Mouse (Mus musculus) cerebellum, adult 2 months (tissue): ENCODE results near the gene Evx1. TPM values are rescaled to one million over a fixed set of nuclear protein-coding genes. Genes with fewer than 3 reads are reported as not detected.
A peak's percentile ranks its signal among the peaks of the same experiment; 100 is the strongest.

ENCODE experiments used
- DNase-seq, 2 experiments: peaks; one replicate each; pipeline ENCODE4 v3.0.0; 2021
- H3K27ac ChIP-seq: fragments of 200-500 bp; 2 replicates; pipeline ENCODE4 v1.5.1; 2012; ENCODE audit warnings: low read length, control low read depth, inconsistent platforms; ENCODE audit not compliant: insufficient read depth
- H3K27me3 ChIP-seq: fragments of 200-500 bp; 2 replicates; pipeline ENCODE4 v1.6.1; 2012; ENCODE audit warnings: inconsistent platforms, mild to moderate bottlenecking, low read length, moderate library complexity; ENCODE audit not compliant: control insufficient read depth, insufficient read depth
- H3K4me1 ChIP-seq: fragments of 200-500 bp; 2 replicates; pipeline ENCODE4 v1.6.1; 2011; ENCODE audit warnings: low read length; ENCODE audit not compliant: control insufficient read depth, insufficient read depth
- H3K4me3 ChIP-seq: fragments of 200-500 bp; replicated peaks from 2 replicates; pipeline ENCODE3; 2011; ENCODE audit warnings: mild to moderate bottlenecking, low read depth, low read length, control low read depth; ENCODE audit not compliant: insufficient read depth
- CTCF ChIP-seq: fragments of 200-500 bp; IDR thresholded peaks from 2 replicates; pipeline ENCODE4 v1.5.1; 2011; ENCODE audit warnings: low read depth, mild to moderate bottlenecking, control low read depth, low read length, moderate library complexity, borderline replicate concordance; ENCODE audit not compliant: insufficient read depth
- POLR2A ChIP-seq: fragments of 200-500 bp; IDR thresholded peaks from 2 replicates; pipeline ENCODE4 v1.6.1; 2011; ENCODE audit warnings: low read length, control low read depth, borderline replicate concordance; ENCODE audit not compliant: insufficient read depth
- WGBS: fragments of 180-500 bp; shearing (Covaris S2); methylation state at CpG from one replicate; pipeline ENCODE4 v1.1.7; 2018; 5-methylcytosine and 5-hydroxymethylcytosine counted together
- polyA plus RNA-seq: library from polyadenylated mRNA; depleted of rRNA; stranded (reverse); fragments of >200 nt; gene quantifications from 2 replicates; pipeline ENCODE4 v1.2.3, GENCODE M21; 2012

Evx1 gene
- polyA plus RNA-seq, 1 experiment = 0.84 TPM

DNA sequence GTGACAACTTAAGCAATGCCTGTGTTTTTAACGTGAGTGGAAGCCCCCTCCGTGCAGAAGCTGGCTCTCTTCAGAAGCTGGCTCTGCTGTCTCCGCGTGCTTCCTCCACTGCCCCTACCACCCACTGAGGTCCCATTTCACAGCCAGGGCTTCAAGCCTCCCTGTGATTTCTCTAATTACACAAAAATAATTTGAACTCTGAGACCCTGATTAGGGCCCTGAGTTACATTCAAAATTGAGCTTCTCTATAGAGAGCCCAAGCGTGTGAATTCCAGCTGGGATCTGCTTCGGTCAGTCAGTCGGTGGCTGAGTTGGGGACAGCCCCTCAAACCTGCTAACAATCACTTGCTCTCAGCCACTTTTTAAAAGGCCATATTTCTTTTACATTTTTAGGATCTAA lies 45.0 kb upstream of the Evx1 start:
- 4% methylated on average over 7 of the region's 7 CpGs for WGBS
- TF ChIP-seq CTCF (no peak), POLR2A (no peak)
- Histone ChIP-seq H3K4me1 (no peaks in the 10 kb centered on the region), H3K27ac (no peak overlapping the region), H3K27me3 (peaks cover 21% of the 10 kb centered on the region; the same call in 1 of the 2 replicates), H3K4me3 (no peak overlapping the region)
- no peak for DNase-seq

DNA sequence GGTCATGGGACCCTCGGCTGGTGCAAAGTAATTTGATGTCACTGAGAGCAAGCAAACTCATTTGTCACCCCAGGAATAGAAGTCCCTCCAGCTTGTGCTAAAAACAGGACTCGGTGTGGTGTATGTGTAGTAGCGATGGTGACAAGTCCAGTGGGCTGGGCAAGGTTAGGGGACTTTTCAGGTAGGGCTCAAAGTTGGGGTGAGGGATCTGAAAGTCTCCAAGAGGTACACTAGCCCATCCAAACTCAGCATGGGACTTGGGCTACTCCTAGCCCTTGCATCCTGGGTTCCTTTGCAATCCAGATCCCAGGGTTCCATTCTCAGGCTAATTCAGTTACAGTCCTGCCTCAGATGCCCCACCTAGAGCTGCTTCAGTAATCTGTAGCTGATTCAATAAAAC lies 44.5 kb upstream of the Evx1 start:
- WGBS = 4% methylated on average over 3 of the region's 3 CpGs

DNA sequence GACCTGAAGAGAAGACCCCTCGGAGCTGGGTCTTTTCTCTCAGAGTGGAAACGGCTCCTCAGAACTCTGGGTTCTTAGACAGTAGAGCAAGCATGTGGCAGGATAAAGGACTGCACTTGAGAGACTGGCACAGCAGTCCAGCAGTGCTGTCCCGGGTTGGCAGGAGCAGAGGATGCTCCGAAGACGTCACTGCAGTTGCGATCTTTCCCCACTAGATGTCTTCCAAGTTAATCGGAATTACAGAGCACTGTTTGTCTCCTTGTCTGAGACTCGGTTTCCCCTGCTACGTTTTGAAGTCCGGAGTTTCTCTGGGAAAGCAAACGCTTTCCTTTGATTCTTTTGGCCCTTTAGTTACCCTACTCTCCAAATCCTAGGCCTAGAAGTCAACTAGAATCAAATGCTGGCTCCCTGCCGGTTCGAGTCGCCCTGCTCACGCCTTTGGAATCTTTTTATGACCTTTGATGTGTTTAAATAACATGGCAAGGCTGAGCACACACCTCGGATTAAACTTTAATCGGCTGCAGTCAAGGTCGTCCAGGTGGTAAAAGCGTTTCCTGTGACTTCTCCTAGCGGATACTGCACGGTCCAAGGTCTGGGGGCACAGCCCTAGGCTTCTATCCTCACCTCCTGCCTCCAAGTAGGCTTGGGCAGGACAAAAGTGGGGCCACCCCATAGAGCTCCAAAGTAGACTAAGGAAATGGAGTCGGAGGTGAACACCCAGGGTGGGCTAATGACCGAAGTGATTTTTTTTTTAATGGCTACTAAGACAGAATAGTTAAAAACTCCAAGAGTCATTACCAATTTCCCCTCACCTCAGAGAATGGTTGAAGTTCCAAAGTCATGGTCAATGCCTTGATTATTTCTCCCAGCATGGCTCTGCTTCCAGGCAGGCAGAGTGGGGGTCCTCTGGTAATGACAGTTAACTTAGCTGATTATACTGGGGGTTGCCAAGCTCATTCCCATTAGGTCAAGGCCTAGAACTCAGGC lies 42.5 kb upstream of the Evx1 start:
- WGBS = 11% methylated on average over 23 of the region's 23 CpGs
- Histone ChIP-seq H3K4me3 (no peak overlapping the region), H3K27ac (no peak overlapping the region), H3K27me3 (peaks cover 16% of the 10 kb centered on the region; the same call in 1 of the 2 replicates), H3K4me1 (no peaks in the 10 kb centered on the region)
- no peak for TF ChIP-seq POLR2A
- peak; percentile 67 for TF ChIP-seq CTCF
- DNase-seq = peak in 1 of 2 experiments; percentile 36

More for the DNA sequence above, 44.5 kb upstream of the Evx1 start:
- H3K4me3 ChIP-seq = no peak overlapping the region
- TF ChIP-seq POLR2A = no peak
- TF ChIP-seq CTCF = no peak
- peaks cover 21% of the 10 kb centered on the region; the same call in 1 of the 2 replicates for H3K27me3 ChIP-seq
- no peak overlapping the region for H3K27ac ChIP-seq
- no peaks in the 10 kb centered on the region for H3K4me1 ChIP-seq
- no peak for DNase-seq

DNA sequence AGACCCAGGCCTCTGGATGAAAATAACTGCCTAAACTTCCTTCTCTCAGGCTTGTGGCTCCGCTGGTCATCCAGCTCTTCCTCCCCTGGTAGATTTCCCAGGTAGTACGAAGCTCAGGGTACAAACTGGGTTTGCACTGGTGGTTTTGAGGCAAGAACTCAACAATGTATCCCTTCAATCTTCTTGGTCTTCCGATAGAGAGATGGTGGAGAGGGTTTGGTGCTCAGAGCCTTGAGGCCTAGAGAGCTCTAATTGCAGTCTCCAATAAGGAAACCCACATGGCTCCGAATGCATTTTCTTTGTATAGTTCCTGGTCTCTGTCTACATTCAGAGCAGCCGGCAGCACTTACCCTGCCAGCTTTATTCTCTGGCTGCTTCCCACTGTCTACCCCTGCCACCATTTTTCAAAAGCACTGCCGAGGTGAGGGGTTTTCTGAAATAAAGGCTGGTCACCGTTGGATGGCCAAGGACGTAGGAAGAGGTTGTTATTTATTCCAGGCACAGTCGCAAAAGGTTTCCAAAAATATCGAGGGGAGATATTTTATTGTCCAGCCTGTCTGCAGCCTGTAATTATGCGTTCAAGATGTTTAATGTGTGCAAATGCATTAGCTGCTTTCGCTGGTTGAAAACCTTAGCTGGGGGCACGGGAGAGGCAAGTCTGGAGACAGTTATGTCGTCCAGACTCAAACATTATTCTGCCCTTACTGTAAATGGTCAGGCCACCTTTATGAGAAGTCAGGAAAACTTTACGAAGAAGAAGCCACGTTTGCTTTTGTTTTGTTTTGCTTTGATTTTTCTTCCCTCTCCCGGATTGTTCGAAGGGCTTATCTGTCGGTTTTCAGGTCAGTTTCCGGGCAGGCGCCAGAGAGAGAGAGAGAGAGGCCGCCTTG lies 40.3 kb upstream of the Evx1 start:
- Histone ChIP-seq H3K4me3 (no peak overlapping the region), H3K27ac (no peak overlapping the region), H3K27me3 (peaks cover 10% of the 10 kb centered on the region; the same call in 1 of the 2 replicates), H3K4me1 (no peaks in the 10 kb centered on the region)
- TF ChIP-seq CTCF (no peak), POLR2A (no peak)
- DNase-seq = no peak
- WGBS = 13% methylated on average over 21 of the region's 22 CpGs

DNA sequence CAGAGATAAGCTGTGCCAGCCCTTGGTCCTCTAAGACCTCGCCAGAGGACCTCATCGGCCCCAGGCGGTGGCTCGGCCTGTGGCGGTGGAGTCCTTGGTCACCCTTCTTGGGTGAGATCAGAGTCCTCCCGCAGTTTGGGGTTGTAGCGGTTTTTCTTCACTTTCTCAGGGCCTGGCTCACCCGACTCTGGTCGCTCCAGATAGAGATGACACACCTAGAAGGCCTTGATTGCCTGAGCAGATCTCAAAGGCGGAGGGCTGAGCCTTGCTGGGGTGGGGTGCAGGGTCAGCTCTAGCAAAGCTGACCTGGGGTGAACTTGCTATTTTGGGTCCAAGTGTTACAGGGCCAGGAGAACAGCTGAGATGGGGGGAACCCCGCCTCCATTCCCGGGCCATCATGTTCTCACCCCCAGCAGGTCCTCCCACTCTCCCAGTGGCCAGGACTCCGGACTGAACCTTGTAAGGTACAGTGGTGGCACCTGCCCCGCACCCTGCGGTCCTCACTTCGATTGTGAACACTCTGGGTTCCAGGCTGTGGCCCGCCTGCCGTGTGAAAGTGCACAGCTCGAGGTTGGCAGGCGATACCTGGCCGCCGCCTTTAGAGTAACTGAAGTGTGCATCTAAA lies 39.5 kb upstream of the Evx1 start:
- Histone ChIP-seq H3K27me3 (peaks cover 10% of the 10 kb centered on the region; the same call in 1 of the 2 replicates), H3K27ac (no peak overlapping the region), H3K4me1 (no peaks in the 10 kb centered on the region), H3K4me3 (no peak overlapping the region)
- DNase-seq = no peak
- WGBS = 5% methylated on average over 22 of the region's 22 CpGs
- TF ChIP-seq CTCF = no peak
- TF ChIP-seq POLR2A = no peak

DNA sequence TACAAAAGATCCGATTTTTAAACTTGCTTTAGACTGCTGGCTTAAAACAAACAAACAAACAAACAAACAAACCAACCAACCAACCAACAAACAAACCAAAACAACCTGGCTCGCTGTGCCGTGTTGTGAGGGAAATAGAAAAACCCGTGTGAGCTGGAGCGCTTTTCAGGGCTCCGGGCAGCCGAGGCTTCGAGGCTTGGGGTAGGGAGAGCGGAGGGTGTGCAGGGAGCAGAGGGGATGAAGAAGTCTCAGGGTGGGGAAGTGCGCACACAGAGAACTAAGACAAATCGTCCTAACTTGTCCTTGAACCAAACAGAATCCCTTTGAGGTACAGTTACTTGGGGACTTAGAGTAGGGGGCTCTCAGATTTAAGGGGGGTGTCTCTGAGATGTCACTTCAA lies 38.7 kb upstream of the Evx1 start:
- no peak for TF ChIP-seq POLR2A
- TF ChIP-seq CTCF = no peak
- Histone ChIP-seq H3K4me1 (no peaks in the 10 kb centered on the region), H3K27me3 (peaks cover 10% of the 10 kb centered on the region; the same call in 1 of the 2 replicates), H3K27ac (no peak overlapping the region), H3K4me3 (no peak overlapping the region)
- WGBS = 5% methylated on average over 11 of the region's 11 CpGs
- no peak for DNase-seq
